Mouse (Mus musculus) B cell, adult 67 days (primary cell): ENCODE results near the gene Cd164. TPM values are rescaled to one million over a fixed set of nuclear protein-coding genes. Genes with fewer than 3 reads are reported as not detected.

ENCODE experiments used
- total RNA-seq, 2 experiments: library from RNA; stranded (reverse); gene quantifications; 4 replicates each; pipeline ENCODE4 v1.2.4; 2023

The Cd164 gene
- total RNA-seq = 100 to 1,000 TPM; 288 to 304 TPM

DNA sequence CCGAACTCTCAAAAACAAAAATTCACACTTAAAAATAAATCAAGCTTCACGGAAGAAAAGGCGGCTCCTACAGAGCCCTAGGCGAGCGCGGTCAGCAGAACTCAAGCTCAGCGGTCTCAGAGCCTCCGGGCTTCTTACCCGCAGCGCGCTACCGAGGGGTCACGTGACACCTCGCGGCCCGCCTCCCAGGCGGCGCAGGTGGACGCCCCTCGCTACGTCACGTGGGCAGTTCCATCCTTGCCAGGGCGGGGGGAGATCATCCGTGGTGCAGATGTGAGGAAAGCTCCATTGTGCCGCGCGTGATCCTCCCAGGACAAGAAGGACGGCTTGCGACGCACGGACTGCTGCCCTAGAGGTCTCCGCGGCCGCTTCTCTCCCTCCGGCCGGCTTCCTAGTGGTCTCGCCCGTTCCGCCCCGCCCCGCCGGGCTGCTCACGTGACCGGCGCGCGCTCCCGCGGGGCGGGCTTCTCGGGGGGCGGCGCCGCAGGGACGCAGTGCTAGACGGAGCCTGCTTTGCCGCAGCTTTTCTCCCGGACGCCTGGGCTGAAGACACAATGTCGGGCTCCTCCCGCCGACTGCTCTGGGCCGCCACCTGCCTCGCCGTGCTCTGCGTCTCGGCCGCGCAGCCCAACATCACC, at the start of gene Cd164:
Cd164 (plus strand) TSS at position 434 of the 638 bp plus-strand sequence.

DNA sequence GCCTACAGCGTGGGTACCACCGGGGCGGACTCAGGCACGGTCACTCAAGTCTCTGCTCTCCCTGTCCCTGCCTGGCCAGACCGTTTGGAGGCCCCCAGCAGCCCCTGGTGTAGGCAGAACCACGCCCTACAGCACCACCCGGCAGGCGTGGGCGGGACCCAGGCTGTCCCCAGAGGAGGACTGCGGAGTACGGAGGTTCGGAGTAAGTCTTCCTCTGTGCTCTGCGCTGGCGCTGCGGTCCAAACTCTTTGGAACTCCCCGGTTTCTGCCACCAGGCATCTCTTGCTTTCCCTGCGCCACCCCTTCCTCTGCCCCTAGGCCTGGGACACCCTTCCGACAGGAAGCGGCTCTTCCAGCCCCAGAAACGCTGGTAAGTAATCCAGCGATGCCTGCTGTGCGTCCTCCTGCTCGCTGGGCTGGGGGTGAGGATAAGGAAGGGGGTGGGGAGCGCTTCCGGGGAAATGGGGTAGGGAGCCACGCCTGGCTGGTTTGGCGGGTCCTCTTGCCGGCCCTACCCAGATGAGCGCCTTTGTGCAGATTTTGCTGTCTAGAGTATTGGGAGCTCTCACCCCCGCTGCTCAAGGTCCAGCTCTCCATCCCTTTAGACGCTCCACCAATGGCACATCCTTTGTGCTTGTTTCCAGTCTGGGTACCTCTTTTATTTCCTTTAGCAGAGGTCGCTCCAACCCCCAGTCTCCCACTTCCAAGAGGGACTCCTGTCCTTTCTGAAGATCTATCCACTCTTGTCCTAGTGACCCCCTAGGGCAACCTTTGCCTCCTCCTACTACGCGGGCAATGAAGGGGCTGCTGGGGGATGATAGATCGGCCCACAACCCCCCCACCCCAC, 42.8 kb upstream of the Cd164 start, which contains the start of gene Mical1:
Mical1 (plus strand) TSS at position 144 of the 847 bp plus-strand sequence.

DNA sequence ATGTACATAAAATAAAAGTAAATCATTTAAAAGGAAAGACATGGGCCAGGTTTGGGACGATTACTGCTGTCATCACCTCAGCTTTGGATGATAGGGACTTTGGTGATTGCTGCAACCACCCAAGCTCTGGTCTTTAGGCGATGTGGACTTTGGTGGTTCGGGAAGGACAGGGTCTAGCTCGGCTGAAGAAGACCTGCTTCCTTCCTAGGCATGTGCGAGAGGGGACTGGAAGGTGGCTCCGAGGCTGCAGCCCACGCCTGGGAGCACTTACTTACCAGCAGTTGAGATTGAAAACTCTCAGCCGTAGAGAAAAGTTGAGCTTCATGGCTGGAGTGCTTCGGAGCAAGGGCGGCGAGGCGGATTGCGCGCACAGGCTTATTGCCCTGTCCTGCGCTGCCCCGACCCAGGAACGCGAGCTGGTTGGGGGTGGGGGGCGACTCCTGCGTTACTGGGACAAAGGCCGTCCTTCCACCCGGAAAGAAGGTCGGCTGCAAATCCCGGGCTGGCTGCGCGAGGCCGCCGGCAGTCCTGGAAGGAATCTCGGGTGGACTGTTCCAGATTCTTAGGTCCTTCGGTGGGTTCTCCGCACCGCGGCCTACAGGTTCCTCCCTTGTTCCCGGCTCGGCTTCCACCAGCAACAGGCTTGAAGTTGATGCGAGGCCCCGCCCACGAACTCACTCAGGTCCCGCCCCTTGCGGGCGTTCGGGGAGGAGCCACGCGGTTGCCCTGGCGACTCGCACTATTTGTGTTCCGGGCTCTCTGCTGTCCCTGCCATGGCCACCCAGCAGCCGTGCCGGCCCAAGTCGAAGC, 29.3 kb upstream of the Cd164 start, which contains the start of the genes Smpd2 and Ppil6:
Smpd2 (minus strand) TSS at position 662 of the 810 bp plus-strand sequence.
Ppil6 (plus strand) TSS at position 732 of the 810 bp plus-strand sequence.

Other genes starting within 250 kb of the Cd164 start
- gene Fig4, start 216.2 kb upstream of the Cd164 start, total RNA-seq = 10 to 100 TPM; 34.5 to 36.5 TPM
- gene Ak9, start 215.4 kb upstream of the Cd164 start, total RNA-seq = under 1 TPM in 1 of 2 experiments, not detected in 1; 0.09 TPM
- 10 to 100 TPM; 50.6 to 51.3 TPM for gene Zbtb24, start 69.0 kb upstream of the Cd164 start, total RNA-seq
- 100 to 1,000 TPM; 295 to 325 TPM for gene Mical1, start 43.1 kb upstream of the Cd164 start, total RNA-seq
- gene Smpd2, start 29.0 kb upstream of the Cd164 start, total RNA-seq = 10 to 100 TPM; 17.5 to 27.2 TPM
- gene Ppil6, start 29.0 kb upstream of the Cd164 start, total RNA-seq = not detected
- gene Ccdc162, start 197.2 kb downstream of the Cd164 start, total RNA-seq = under 1 TPM in 1 of 2 experiments, not detected in 1; 0.38 TPM